Mouse (Mus musculus) kidney, embryonic 14.5 days (tissue): ENCODE measurements around the gene Pdhb. TPM values are rescaled to one million over a fixed set of nuclear protein-coding genes. Genes with fewer than 3 reads are reported as not detected.

Source experiments
- ATAC-seq: fragments of 200-750 bp; cut with Nextera tagmentation; 2 replicates; pipeline ENCODE4 v1.8.0; 2017; ENCODE audit warnings: moderate number of reproducible peaks, mild to moderate bottlenecking, moderate TSS enrichment, moderate library complexity; ENCODE audit not compliant: low FRiP score, low TSS enrichment
- H3K27ac ChIP-seq: fragments of 300-500 bp; sonication (generic); 2 replicates; pipeline ENCODE4 v1.5.1; 2014; ENCODE audit warnings: low read depth, mild to moderate bottlenecking, low read length, moderate library complexity, mixed read lengths
- H3K27me3 ChIP-seq: fragments of 300-500 bp; sonication (generic); 2 replicates; pipeline ENCODE4 v1.6.1; 2014; ENCODE audit warnings: mild to moderate bottlenecking, low read length; ENCODE audit not compliant: control insufficient read depth, insufficient read depth
- H3K36me3 ChIP-seq: fragments of 300-500 bp; sonication (generic); 2 replicates; pipeline ENCODE4 v1.6.1; 2014; ENCODE audit warnings: low read length, mixed read lengths; ENCODE audit not compliant: control insufficient read depth, insufficient read depth
- H3K4me1 ChIP-seq: fragments of 300-500 bp; sonication (generic); 2 replicates; pipeline ENCODE4 v1.6.1; 2014; ENCODE audit warnings: low read length, mixed read lengths; ENCODE audit not compliant: control insufficient read depth, insufficient read depth
- H3K4me2 ChIP-seq: fragments of 300-500 bp; sonication (generic); replicated peaks from 2 replicates; pipeline ENCODE4 v1.6.1; 2014; ENCODE audit warnings: low read depth, mild to moderate bottlenecking, low read length
- H3K4me3 ChIP-seq: fragments of 300-500 bp; sonication (generic); 2 replicates; pipeline ENCODE4 v1.5.1; 2014; ENCODE audit warnings: mild to moderate bottlenecking, low read length
- H3K9ac ChIP-seq: fragments of 300-500 bp; sonication (generic); 2 replicates; pipeline ENCODE4 v1.6.1; 2014; ENCODE audit warnings: low read depth, mild to moderate bottlenecking, low read length, moderate library complexity
- H3K9me3 ChIP-seq: fragments of 300-500 bp; sonication (generic); 2 replicates; pipeline ENCODE4 v1.6.1; 2016; ENCODE audit warnings: low read length; ENCODE audit not compliant: control insufficient read depth
- WGBS: fragments of 180-500 bp; shearing (Covaris S2); extraction: QIAGEN DNeasy Blood & Tissue Kit; methylation state at CpG from one replicate; pipeline ENCODE4 v1.1.7; 2014; 5-methylcytosine and 5-hydroxymethylcytosine counted together
- polyA plus RNA-seq: library from polyadenylated mRNA; unstranded; fragments of >200 nt; fragmentation: Nextera tagmentation; extraction: Ambion mirVana; gene quantifications from 2 replicates; pipeline ENCODE4 v1.2.1, GENCODE M21; 2014

The Pdhb gene
- polyA plus RNA-seq, 1 experiment from 2014 or later, result 247 TPM

GRCm38 (mm10) chr14:8215208-8215778 lies 42.5 kb upstream of the Pdhb start:
- Histone ChIP-seq H3K27me3 (no peaks in the 10 kb centered on the region), H3K27ac (no peak overlapping the region), H3K4me1 (peaks cover 17% of the 10 kb centered on the region; the same call in 1 of the 2 replicates), H3K9me3 (no peaks in the 10 kb centered on the region), H3K4me2 (peak overlapping the region; percentile 84), H3K4me3 (peak overlapping the region; percentile 69), H3K9ac (0 out of 2 replicates have a peak overlapping the region, but pooled peaks have one; percentile 7), H3K36me3 (no peaks in the 10 kb centered on the region)
- no peak for ATAC-seq
- WGBS, result 17% methylated on average over 21 of the region's 21 CpGs

GRCm38 (mm10) chr14:8214299-8215207 lies 41.7 kb upstream of the Pdhb start:
- H3K4me1 ChIP-seq, result peaks cover 17% of the 10 kb centered on the region; the same call in 1 of the 2 replicates
- peak overlapping the region; percentile 85 for H3K9ac ChIP-seq
- WGBS, result 2% methylated on average over 62 of the region's 63 CpGs
- no peaks in the 10 kb centered on the region for H3K36me3 ChIP-seq
- peak; percentile 77 for ATAC-seq
- H3K27ac ChIP-seq, result no peak overlapping the region
- H3K27me3 ChIP-seq, result no peaks in the 10 kb centered on the region
- peak overlapping the region; percentile 84 for H3K4me2 ChIP-seq
- H3K9me3 ChIP-seq, result no peaks in the 10 kb centered on the region
- H3K4me3 ChIP-seq, result peak overlapping the region; percentile 69

- peak within 1 kb of the TSS; percentile 34; the same call in 1 of the 2 replicates for H3K27ac ChIP-seq
- H3K4me3 ChIP-seq, result peak within 1 kb of the TSS; percentile 69
- 2% methylated on average over 22 of the region's 49 CpGs for WGBS
- H3K36me3 ChIP-seq, result no peaks in the 10 kb centered on the region
- no peaks in the 10 kb centered on the region for H3K27me3 ChIP-seq
- H3K4me1 ChIP-seq, result peaks cover 17% of the 10 kb centered on the region; the same call in 1 of the 2 replicates
- peak; percentile 98 for ATAC-seq
- H3K4me2 ChIP-seq, result peak within 1 kb of the TSS; percentile 84
- no peaks in the 10 kb centered on the region for H3K9me3 ChIP-seq
- H3K9ac ChIP-seq, result peak within 1 kb of the TSS; percentile 85
Observed at GRCm38 (mm10) chr14:8213803-8214224, 41.0 kb upstream of the Pdhb start, which contains the start of gene Kctd6. TSS of gene Kctd6 (plus strand) at chr14:8214140.

GRCm38 (mm10) chr14:8212996-8213395 lies 40.2 kb upstream of the Pdhb start:
- no peak overlapping the region for H3K27ac ChIP-seq
- no peak for ATAC-seq
- 79% methylated on average over 2 of the region's 2 CpGs for WGBS
- 0 out of 2 replicates have a peak, but pooled peaks cover 10% of the 10 kb centered on the region for H3K4me1 ChIP-seq
- no peak overlapping the region for H3K4me3 ChIP-seq
- H3K4me2 ChIP-seq, result no peak overlapping the region
- no peak overlapping the region for H3K9ac ChIP-seq
- H3K36me3 ChIP-seq, result no peaks in the 10 kb centered on the region
- no peaks in the 10 kb centered on the region for H3K9me3 ChIP-seq
- H3K27me3 ChIP-seq, result no peaks in the 10 kb centered on the region

- Histone ChIP-seq H3K9me3 (no peaks in the 10 kb centered on the region), H3K4me2 (no peak overlapping the region), H3K4me3 (no peak overlapping the region), H3K27me3 (no peaks in the 10 kb centered on the region), H3K27ac (no peak overlapping the region), H3K9ac (no peak overlapping the region), H3K36me3 (no peaks in the 10 kb centered on the region), H3K4me1 (0 out of 2 replicates have a peak, but pooled peaks cover 3% of the 10 kb centered on the region)
- WGBS, result 91% methylated on average over 2 of the region's 2 CpGs
- ATAC-seq, result no peak
Observed at GRCm38 (mm10) chr14:8209896-8210295, 37.1 kb upstream of the Pdhb start.

GRCm38 (mm10) chr14:8208876-8209275 lies 36.1 kb upstream of the Pdhb start:
- no peaks in the 10 kb centered on the region for H3K36me3 ChIP-seq
- H3K27ac ChIP-seq, result no peak overlapping the region
- H3K9ac ChIP-seq, result no peak overlapping the region
- H3K9me3 ChIP-seq, result no peaks in the 10 kb centered on the region
- no peaks in the 10 kb centered on the region for H3K27me3 ChIP-seq
- no peaks in the 10 kb centered on the region for H3K4me1 ChIP-seq
- H3K4me3 ChIP-seq, result no peak overlapping the region
- no peak overlapping the region for H3K4me2 ChIP-seq
- no peak for ATAC-seq
- 78% methylated on average over 3 of the region's 3 CpGs for WGBS

- H3K4me3 ChIP-seq, result no peak overlapping the region
- no peaks in the 10 kb centered on the region for H3K9me3 ChIP-seq
- H3K9ac ChIP-seq, result no peak overlapping the region
- ATAC-seq, result no peak
- 82% methylated on average over 5 of the region's 5 CpGs for WGBS
- H3K36me3 ChIP-seq, result no peaks in the 10 kb centered on the region
- no peak overlapping the region for H3K27ac ChIP-seq
- no peaks in the 10 kb centered on the region for H3K4me1 ChIP-seq
- H3K4me2 ChIP-seq, result no peak overlapping the region
- H3K27me3 ChIP-seq, result no peaks in the 10 kb centered on the region
Observed at GRCm38 (mm10) chr14:8207543-8207942, 34.7 kb upstream of the Pdhb start.

- whole genome bisulfite sequencing, result 23% methylated on average over 5 of the region's 5 CpGs
- ATAC-seq, result peak; percentile 55; the same call in 1 of the 2 replicates
- no peaks in the 10 kb centered on the region for H3K9me3 ChIP-seq
- no peak overlapping the region for H3K9ac ChIP-seq
- no peaks in the 10 kb centered on the region for H3K36me3 ChIP-seq
- no peaks in the 10 kb centered on the region for H3K4me1 ChIP-seq
- no peak overlapping the region for H3K4me3 ChIP-seq
- H3K4me2 ChIP-seq, result no peak overlapping the region
- no peak overlapping the region for H3K27ac ChIP-seq
- no peaks in the 10 kb centered on the region for H3K27me3 ChIP-seq
Observed at GRCm38 (mm10) chr14:8207105-8207504, 34.3 kb upstream of the Pdhb start.
